Mouse (Mus musculus) olfactory bulb, adult 2 months (tissue): ENCODE results near the gene Olfr65.

Experiments
- CTCF ChIP-seq: fragments of 200-500 bp; IDR thresholded peaks from 2 replicates; pipeline ENCODE4 v1.5.1; 2012; ENCODE audit warnings: low read depth, mild to moderate bottlenecking, low read length, moderate library complexity; ENCODE audit not compliant: insufficient read depth
- POLR2A ChIP-seq: fragments of 200-500 bp; IDR thresholded peaks from 2 replicates; pipeline ENCODE4 v1.6.1; 2012; ENCODE audit warnings: mild to moderate bottlenecking, low read depth, low read length, moderate library complexity; ENCODE audit not compliant: insufficient read depth

- TF ChIP-seq CTCF, result no peak
- no peak for TF ChIP-seq POLR2A
These were observed at the start of gene Olfr65 for GRCm38 (mm10) chr7:103903187-103903586.
